Mouse (Mus musculus) limb, embryonic 14.5 days (tissue): Measurements from ENCODE around the gene Shld2. TPM values are rescaled to one million over a fixed set of nuclear protein-coding genes. Genes with fewer than 3 reads are reported as not detected.
"Not testable (repeated sequence)": the region's sequence is repeated elsewhere in the genome, so short reads cannot be mapped to it uniquely, and the experiment has no call there.

Experiments
- ATAC-seq: fragments of 200-750 bp; cut with Nextera tagmentation; 2 replicates; pipeline ENCODE4 v1.8.0; 2017; ENCODE audit warnings: low read depth, moderate number of reproducible peaks, moderate TSS enrichment; ENCODE audit not compliant: low FRiP score
- DNase-seq: peaks from one replicate; pipeline ENCODE4 v3.0.0-alpha.2; 2015; ENCODE audit warnings: low spot score
- H3K27ac ChIP-seq: fragments of 300-500 bp; sonication (generic); replicated peaks from 2 replicates; pipeline ENCODE4 v1.5.1; 2014; ENCODE audit warnings: low read depth, mild to moderate bottlenecking, low read length, moderate library complexity, mixed read lengths
- H3K27me3 ChIP-seq: fragments of 300-500 bp; sonication (generic); 2 replicates; pipeline ENCODE4 v1.6.1; 2014; ENCODE audit warnings: low read length, mixed read lengths; ENCODE audit not compliant: control insufficient read depth, insufficient read depth
- H3K36me3 ChIP-seq: fragments of 300-500 bp; sonication (generic); 2 replicates; pipeline ENCODE4 v1.6.1; 2014; ENCODE audit warnings: mild to moderate bottlenecking, low read length, moderate library complexity, mixed read lengths; ENCODE audit not compliant: control insufficient read depth, insufficient read depth
- H3K4me1 ChIP-seq: fragments of 300-500 bp; sonication (generic); 2 replicates; pipeline ENCODE4 v1.6.1; 2014; ENCODE audit warnings: antibody characterized with exemption, low read length, mixed read lengths; ENCODE audit not compliant: control insufficient read depth, insufficient read depth
- H3K4me2 ChIP-seq: fragments of 300-500 bp; sonication (generic); replicated peaks from 2 replicates; pipeline ENCODE4 v1.6.1; 2014; ENCODE audit warnings: low read depth, mild to moderate bottlenecking, low read length, moderate library complexity; ENCODE audit not compliant: severe bottlenecking
- H3K4me3 ChIP-seq: fragments of 300-500 bp; sonication (generic); replicated peaks from 2 replicates; pipeline ENCODE4 v1.5.1; 2014; ENCODE audit warnings: low read length
- H3K9ac ChIP-seq: fragments of 300-500 bp; sonication (generic); 2 replicates; pipeline ENCODE4 v1.6.1; 2014; ENCODE audit warnings: mild to moderate bottlenecking, low read depth, low read length, moderate library complexity; ENCODE audit not compliant: severe bottlenecking
- H3K9me3 ChIP-seq: fragments of 300-500 bp; sonication (generic); 2 replicates; pipeline ENCODE4 v1.6.1; 2016; ENCODE audit warnings: low read length; ENCODE audit not compliant: control insufficient read depth
- POLR2A ChIP-seq: fragments of 200-500 bp; IDR thresholded peaks from 2 replicates; pipeline ENCODE4 v1.8.0; 2012; ENCODE audit warnings: inconsistent platforms, mild to moderate bottlenecking, moderate library complexity, borderline replicate concordance; ENCODE audit not compliant: insufficient read depth, insufficient read length; ENCODE audit errors: extremely low read depth
- WGBS: fragments of 180-500 bp; shearing (Covaris S2); extraction: QIAGEN DNeasy Blood & Tissue Kit; methylation state at CpG from one replicate; pipeline ENCODE4 v1.1.7; 2014; 5-methylcytosine and 5-hydroxymethylcytosine counted together
- polyA plus RNA-seq, 2 experiments: library from polyadenylated mRNA; depleted of rRNA in 1 of 2; stranded (reverse) in 1 of 2; unstranded in 1 of 2; fragments of >200 nt; fragmentation: Nextera tagmentation in 1 of 2; extraction: Ambion mirVana in 1 of 2; gene quantifications; 2 replicates each; pipeline versions ENCODE4 v1.2.1 to v1.2.3; 2012 to 2014

Shld2 gene
- polyA plus RNA-seq, 2 experiments, result 6.7 to 11.7 TPM

- TF ChIP-seq POLR2A, result no peak
- H3K27me3 ChIP-seq, result no peaks in the 10 kb centered on the region
- no peak overlapping the region for H3K4me3 ChIP-seq
- H3K4me2 ChIP-seq, result no peak overlapping the region
- ATAC-seq, result no peak
- no peak for DNase-seq
- 82% methylated on average over 2 of the region's 2 CpGs for WGBS
- no peaks in the 10 kb centered on the region for H3K9me3 ChIP-seq
- H3K27ac ChIP-seq, result no peak overlapping the region
- H3K36me3 ChIP-seq, result no peaks in the 10 kb centered on the region
- no peaks in the 10 kb centered on the region for H3K4me1 ChIP-seq
- H3K9ac ChIP-seq, result no peak overlapping the region
Observed at GRCm38 (mm10) chr14:34280798-34281197, 29.5 kb downstream of the Shld2 start.

DNA sequence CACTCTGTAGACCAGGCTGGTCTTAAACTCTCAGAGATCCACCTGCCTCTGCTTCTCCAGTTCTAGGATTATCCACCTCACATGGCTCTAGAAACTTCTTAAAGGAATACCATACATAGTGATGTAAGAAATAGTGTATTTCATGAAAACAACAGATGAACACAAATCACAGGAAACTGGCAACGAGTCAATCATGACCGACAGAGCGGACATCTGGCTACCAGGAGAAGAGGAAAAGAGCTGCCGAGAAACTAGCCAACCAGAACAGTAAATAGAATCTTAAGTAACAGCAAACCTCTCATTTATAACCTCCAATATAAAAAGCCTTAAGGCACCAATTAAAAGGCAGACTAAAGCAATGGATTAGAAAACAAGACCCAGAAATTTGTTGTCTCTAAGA is 30.6 kb downstream of the Shld2 start:
- Histone ChIP-seq H3K4me2 (no peak overlapping the region), H3K27ac (no peak overlapping the region), H3K36me3 (no peaks in the 10 kb centered on the region), H3K4me1 (no peaks in the 10 kb centered on the region), H3K27me3 (no peaks in the 10 kb centered on the region), H3K4me3 (no peak overlapping the region), H3K9me3 (no peaks in the 10 kb centered on the region), H3K9ac (no peak overlapping the region)
- 46% methylated on average over 4 of the region's 4 CpGs for WGBS
- ATAC-seq (no peak), DNase-seq (no peak)
- TF ChIP-seq POLR2A, result no peak

DNA sequence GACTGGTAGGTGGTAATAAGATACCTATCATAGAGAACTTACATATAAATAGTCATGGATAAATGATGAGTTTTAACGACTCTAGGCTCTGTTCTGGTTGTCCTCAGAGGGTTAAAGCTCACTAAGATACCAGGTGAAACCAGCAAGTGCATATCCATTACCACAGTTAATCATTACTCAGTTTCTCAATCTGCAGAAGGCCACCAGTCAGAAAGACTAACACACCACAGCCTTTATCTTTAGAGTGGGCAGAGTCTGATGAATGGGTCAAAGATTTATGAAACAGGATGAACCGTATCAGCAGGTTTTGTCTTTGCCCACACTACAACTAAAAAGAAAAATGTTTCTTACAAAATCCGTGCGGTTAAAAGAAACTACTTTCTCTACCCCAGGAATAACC is 35.1 kb downstream of the Shld2 start:
- DNase-seq, result no peak
- WGBS, result 80% methylated on average over 4 of the region's 4 CpGs
- no peak for TF ChIP-seq POLR2A
- Histone ChIP-seq H3K9ac (no peak overlapping the region), H3K4me2 (no peak overlapping the region), H3K9me3 (no peaks in the 10 kb centered on the region), H3K27ac (no peak overlapping the region), H3K27me3 (no peaks in the 10 kb centered on the region), H3K36me3 (no peaks in the 10 kb centered on the region), H3K4me1 (no peaks in the 10 kb centered on the region), H3K4me3 (no peak overlapping the region)
- no peak for ATAC-seq

GRCm38 (mm10) chr14:34274141-34274540 is 36.2 kb downstream of the Shld2 start:
- Histone ChIP-seq H3K27me3 (no peaks in the 10 kb centered on the region), H3K9me3 (no peaks in the 10 kb centered on the region), H3K36me3 (no peaks in the 10 kb centered on the region), H3K4me2 (no peak overlapping the region), H3K27ac (no peak overlapping the region), H3K4me1 (no peaks in the 10 kb centered on the region), H3K9ac (no peak overlapping the region), H3K4me3 (no peak overlapping the region)
- no peak for TF ChIP-seq POLR2A
- 96% methylated on average over 3 of the region's 3 CpGs for WGBS
- no peak for DNase-seq
- ATAC-seq, result no peak

- WGBS, result 57% methylated on average over 2 of the region's 2 CpGs
- H3K9ac ChIP-seq, result no peak overlapping the region
- no peaks in the 10 kb centered on the region for H3K27me3 ChIP-seq
- TF ChIP-seq POLR2A, result no peak
- no peaks in the 10 kb centered on the region for H3K4me1 ChIP-seq
- H3K4me3 ChIP-seq, result no peak overlapping the region
- ATAC-seq, result no peak
- no peaks in the 10 kb centered on the region for H3K9me3 ChIP-seq
- H3K36me3 ChIP-seq, result 0 out of 2 replicates have a peak, but pooled peaks cover 3% of the 10 kb centered on the region
- H3K27ac ChIP-seq, result no peak overlapping the region
- no peak overlapping the region for H3K4me2 ChIP-seq
- no peak for DNase-seq
Observed at GRCm38 (mm10) chr14:34273280-34273679, 37.0 kb downstream of the Shld2 start.

- 0 out of 2 replicates have a peak, but pooled peaks cover 3% of the 10 kb centered on the region for H3K9me3 ChIP-seq
- no peak overlapping the region for H3K27ac ChIP-seq
- no peak overlapping the region for H3K4me2 ChIP-seq
- no peaks in the 10 kb centered on the region for H3K4me1 ChIP-seq
- DNase-seq (no peak), ATAC-seq (no peak)
- no peaks in the 10 kb centered on the region for H3K27me3 ChIP-seq
- 78% methylated on average over 9 of the region's 9 CpGs for WGBS
- TF ChIP-seq POLR2A, result no peak
- H3K36me3 ChIP-seq, result 0 out of 2 replicates have a peak, but pooled peaks cover 3% of the 10 kb centered on the region
- no peak overlapping the region for H3K4me3 ChIP-seq
- no peak overlapping the region for H3K9ac ChIP-seq
Observed at GRCm38 (mm10) chr14:34268046-34268445, 42.2 kb downstream of the Shld2 start.

GRCm38 (mm10) chr14:34258525-34258924 is 51.8 kb downstream of the Shld2 start:
- 60% methylated on average over 3 of the region's 3 CpGs for WGBS
- H3K36me3 ChIP-seq, H3K4me3 ChIP-seq, H3K4me1 ChIP-seq, H3K4me2 ChIP-seq, ATAC-seq, H3K27ac ChIP-seq, H3K9ac ChIP-seq, H3K9me3 ChIP-seq, H3K27me3 ChIP-seq, DNase-seq: not testable (repeated sequence)
